Mouse (Mus musculus): ENCODE measurements around the gene Pappa. TPM values are rescaled to one million over a fixed set of nuclear protein-coding genes. Genes with fewer than 3 reads are reported as not detected.

The Pappa gene
- polyA plus RNA-seq, 1 experiment = not detected

GRCm38 (mm10) chr4:65402836-65403634 is 279.1 kb downstream of the Pappa start:
- TF ChIP-seq CTCF (IDR thresholded peaks at IDR 0.05; ENCODE audit: insufficient read depth, low read depth, low read length) = no peak
- no peak for TF ChIP-seq POLR2A (IDR thresholded peaks at IDR 0.05; ENCODE audit: insufficient read depth, low read depth, low read length)
- Histone ChIP-seq H3K27ac (ENCODE audit: insufficient read depth, low read depth, low read length) (no peak overlapping the region), H3K4me1 (ENCODE audit: control insufficient read depth, insufficient read depth, low read length) (no peaks in the 10 kb centered on the region), H3K4me3 (ENCODE audit: insufficient read depth, low read depth, low read length) (no peak overlapping the region)
- WGBS = 78% methylated on average over 6 of the region's 6 CpGs
